Mouse (Mus musculus): ENCODE results near the gene Olfr330. TPM values are rescaled to one million over a fixed set of nuclear protein-coding genes. Genes with fewer than 3 reads are reported as not detected.

Olfr330 gene
- polyA plus RNA-seq, 1 experiment from 2014 or later: not detected

- no peaks in the 10 kb centered on the region for H3K36me3 ChIP-seq (replicated peaks; ENCODE audit: control insufficient read depth, insufficient read depth)
- no peaks in the 10 kb centered on the region for H3K4me1 ChIP-seq (replicated peaks; ENCODE audit: control insufficient read depth, insufficient read depth, low read length)
- 54% methylated on average over 3 of the region's 3 CpGs for WGBS
- H3K9ac ChIP-seq: no peak overlapping the region
- no peak overlapping the region for H3K4me3 ChIP-seq (replicated peaks; ENCODE audit: low read length)
- no peak overlapping the region for H3K4me2 ChIP-seq (replicated peaks)
- DNase-seq (ENCODE audit: low spot score): peak; percentile 80
- H3K27me3 ChIP-seq (ENCODE audit: control insufficient read depth, insufficient read depth, low read length): no peaks in the 10 kb centered on the region
- H3K27ac ChIP-seq: no peak overlapping the region
- no peaks in the 10 kb centered on the region for H3K9me3 ChIP-seq (ENCODE audit: control insufficient read depth, low read length)
- ATAC-seq (ENCODE audit: low FRiP score): no peak
These were observed 35.3 kb downstream of the Olfr330 start for GRCm38 (mm10) chr11:58499290-58499689.

GRCm38 (mm10) chr11:58498761-58499160 is 35.9 kb downstream of the Olfr330 start:
- Histone ChIP-seq H3K36me3 (replicated peaks; ENCODE audit: control insufficient read depth, insufficient read depth) (no peaks in the 10 kb centered on the region), H3K4me3 (replicated peaks; ENCODE audit: low read length) (no peak overlapping the region), H3K9me3 (ENCODE audit: control insufficient read depth, low read length) (no peaks in the 10 kb centered on the region), H3K4me2 (replicated peaks) (no peak overlapping the region), H3K9ac (no peak overlapping the region), H3K4me1 (replicated peaks; ENCODE audit: control insufficient read depth, insufficient read depth, low read length) (no peaks in the 10 kb centered on the region), H3K27me3 (ENCODE audit: control insufficient read depth, insufficient read depth, low read length) (no peaks in the 10 kb centered on the region), H3K27ac (no peak overlapping the region)
- DNase-seq (ENCODE audit: low spot score): no peak
- 92% methylated on average over 9 of the region's 9 CpGs for WGBS
- no peak for ATAC-seq (ENCODE audit: low FRiP score)

- H3K4me1 ChIP-seq (replicated peaks; ENCODE audit: control insufficient read depth, insufficient read depth, low read length): no peaks in the 10 kb centered on the region
- no peak within 1 kb of the TSS for H3K27ac ChIP-seq
- no peak within 1 kb of the TSS for H3K4me2 ChIP-seq (replicated peaks)
- H3K27me3 ChIP-seq (ENCODE audit: control insufficient read depth, insufficient read depth, low read length): no peaks in the 10 kb centered on the region
- no peaks in the 10 kb centered on the region for H3K36me3 ChIP-seq (replicated peaks; ENCODE audit: control insufficient read depth, insufficient read depth)
- no peaks in the 10 kb centered on the region for H3K9me3 ChIP-seq (ENCODE audit: control insufficient read depth, low read length)
- 80% methylated on average over 2 of the region's 2 CpGs for WGBS
- H3K9ac ChIP-seq: no peak within 1 kb of the TSS
- no peak within 1 kb of the TSS for H3K4me3 ChIP-seq (replicated peaks; ENCODE audit: low read length)
- ATAC-seq (ENCODE audit: low FRiP score) (no peak), DNase-seq (ENCODE audit: low spot score) (no peak)
These were observed 42.2 kb downstream of the Olfr330 start, which contains the start of gene Olfr332 for GRCm38 (mm10) chr11:58492455-58492854. Gene Olfr332, minus strand, starts transcription at chr11:58492555.

Other genes with a start within 250 kb of the Olfr330 start
- 13.5 and 16.2 TPM in 2 replicates for gene Zfp692, start 227.8 kb downstream of the Olfr330 start, polyA plus RNA-seq (2014; fragmentation: Nextera tagmentation; extraction: Ambion mirVana)
- gene Zfp672, start 204.5 kb downstream of the Olfr330 start, polyA plus RNA-seq (2014; fragmentation: Nextera tagmentation; extraction: Ambion mirVana): 38.3 and 44.3 TPM in 2 replicates
- gene Sh3bp5l, start 204.1 kb downstream of the Olfr330 start, polyA plus RNA-seq (2014; fragmentation: Nextera tagmentation; extraction: Ambion mirVana): 34.3 and 36.5 TPM in 2 replicates
- not detected in 2 replicates for gene Lypd8, start 155.8 kb downstream of the Olfr330 start, polyA plus RNA-seq (2014; fragmentation: Nextera tagmentation; extraction: Ambion mirVana)
- not detected in 2 replicates for gene 1810065E05Rik, start 113.7 kb downstream of the Olfr330 start, polyA plus RNA-seq (2014; fragmentation: Nextera tagmentation; extraction: Ambion mirVana)
- not detected in 2 replicates for gene Gm12253, start 102.3 kb downstream of the Olfr330 start, polyA plus RNA-seq (2014; fragmentation: Nextera tagmentation; extraction: Ambion mirVana)
- not detected in 2 replicates for gene Lypd9, start 81.9 kb downstream of the Olfr330 start, polyA plus RNA-seq (2014; fragmentation: Nextera tagmentation; extraction: Ambion mirVana)
- gene Olfr30, start 72.6 kb downstream of the Olfr330 start, polyA plus RNA-seq (2014; fragmentation: Nextera tagmentation; extraction: Ambion mirVana): not detected in 2 replicates
- gene Olfr332, start 42.3 kb downstream of the Olfr330 start, polyA plus RNA-seq (2014; fragmentation: Nextera tagmentation; extraction: Ambion mirVana): not detected in 2 replicates
- gene Olfr331, start 32.3 kb downstream of the Olfr330 start, polyA plus RNA-seq (2014; fragmentation: Nextera tagmentation; extraction: Ambion mirVana): not detected in 2 replicates
- gene Olfr329-ps, start 11.6 kb upstream of the Olfr330 start, polyA plus RNA-seq (2014; fragmentation: Nextera tagmentation; extraction: Ambion mirVana): 0.12 TPM in 1 of 2 replicates, not detected in the other
- 0.12 TPM in 1 of 2 replicates, not detected in the other for gene Olfr328, start 20.8 kb upstream of the Olfr330 start, polyA plus RNA-seq (2014; fragmentation: Nextera tagmentation; extraction: Ambion mirVana)
- gene Olfr224, start 35.7 kb upstream of the Olfr330 start, polyA plus RNA-seq (2014; fragmentation: Nextera tagmentation; extraction: Ambion mirVana): not detected in 2 replicates
- not detected in 2 replicates for gene Olfr325, start 42.9 kb upstream of the Olfr330 start, polyA plus RNA-seq (2014; fragmentation: Nextera tagmentation; extraction: Ambion mirVana)
- 0.25 TPM in 1 of 2 replicates, not detected in the other for gene Olfr324, start 60.3 kb upstream of the Olfr330 start, polyA plus RNA-seq (2014; fragmentation: Nextera tagmentation; extraction: Ambion mirVana)
- gene 2210407C18Rik, start 81.2 kb upstream of the Olfr330 start, polyA plus RNA-seq (2014; fragmentation: Nextera tagmentation; extraction: Ambion mirVana): not detected in 2 replicates
- not detected in 2 replicates for gene Olfr323, start 95.7 kb upstream of the Olfr330 start, polyA plus RNA-seq (2014; fragmentation: Nextera tagmentation; extraction: Ambion mirVana)
- gene Trim58, start 105.6 kb upstream of the Olfr330 start, polyA plus RNA-seq (2014; fragmentation: Nextera tagmentation; extraction: Ambion mirVana): 0.20 TPM in 1 of 2 replicates, not detected in the other
- not detected in 2 replicates for gene Olfr322, start 123.9 kb upstream of the Olfr330 start, polyA plus RNA-seq (2014; fragmentation: Nextera tagmentation; extraction: Ambion mirVana)
- gene Olfr320, start 146.3 kb upstream of the Olfr330 start, polyA plus RNA-seq (2014; fragmentation: Nextera tagmentation; extraction: Ambion mirVana): not detected in 2 replicates
- gene Olfr319, start 164.3 kb upstream of the Olfr330 start, polyA plus RNA-seq (2014; fragmentation: Nextera tagmentation; extraction: Ambion mirVana): not detected in 2 replicates
- not detected in 2 replicates for gene Olfr318, start 189.2 kb upstream of the Olfr330 start, polyA plus RNA-seq (2014; fragmentation: Nextera tagmentation; extraction: Ambion mirVana)
- 0.09 and 0.12 TPM in 2 replicates for gene Olfr317, start 204.4 kb upstream of the Olfr330 start, polyA plus RNA-seq (2014; fragmentation: Nextera tagmentation; extraction: Ambion mirVana)
- not detected in 2 replicates for gene Olfr316, start 217.9 kb upstream of the Olfr330 start, polyA plus RNA-seq (2014; fragmentation: Nextera tagmentation; extraction: Ambion mirVana)
- gene Olfr315, start 238.4 kb upstream of the Olfr330 start, polyA plus RNA-seq (2014; fragmentation: Nextera tagmentation; extraction: Ambion mirVana): not detected in 2 replicates
- gene Olfr314, start 248.1 kb upstream of the Olfr330 start, polyA plus RNA-seq (2014; fragmentation: Nextera tagmentation; extraction: Ambion mirVana): not detected in 2 replicates

All from hindbrain, embryonic 14.5 days (tissue).